Mouse (Mus musculus) lung, adult 2 months (tissue): ENCODE measurements at regions not wholly inside any gene's neighbourhood (a gene's known extent, or its start where the extent isn't known, plus 50 kb on each side); places are given as distances from the start of the nearest gene placed in this dataset.

Experiments used
- CTCF ChIP-seq: fragments of 200-500 bp; IDR thresholded peaks from 2 replicates; pipeline ENCODE4 v1.5.1; 2011; ENCODE audit warnings: mild to moderate bottlenecking, low read length, control low read depth; ENCODE audit not compliant: insufficient read depth
- POLR2A ChIP-seq: fragments of 200-500 bp; IDR thresholded peaks from 2 replicates; pipeline ENCODE4 v1.6.1; 2011; ENCODE audit warnings: low read depth, mild to moderate bottlenecking, control low read depth, low read length, borderline replicate concordance; ENCODE audit errors: extremely low read depth

- TF ChIP-seq CTCF = no peak
- TF ChIP-seq POLR2A = no peak
These were observed 257.3 kb upstream of the Arglu1 start for GRCm38 (mm10) chr8:8947516-8948161.
